21 mouse cellular contexts compared by ENCODE assay signal in the genomic region with DNA sequence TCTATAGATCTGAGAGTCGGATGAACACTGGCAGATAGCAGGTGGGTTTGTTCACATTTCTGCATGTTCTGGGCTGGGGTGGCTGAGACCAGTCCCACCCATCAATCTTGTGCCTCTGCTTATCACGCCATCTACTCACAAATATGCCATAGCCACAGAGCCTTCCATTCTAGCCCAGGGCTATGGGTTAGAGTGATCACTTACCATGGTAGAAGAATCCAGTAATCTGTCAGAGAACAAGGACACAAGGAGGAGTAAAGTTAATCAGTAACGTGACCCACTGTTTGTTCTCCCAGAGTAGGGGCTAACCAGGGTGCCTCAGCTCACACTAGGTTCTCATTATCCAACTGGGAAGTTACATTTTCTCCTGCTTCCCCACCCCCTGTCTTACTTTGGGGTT. TPM values are rescaled to one million over a fixed set of nuclear protein-coding genes. Genes with fewer than 3 reads are reported as not detected.
DNase-seq lines count a peak whose midpoint lies in the region; ATAC-seq and TF ChIP-seq lines count a peak whose summit lies in the region.
"Had no signal": no experiment of that assay in that cellular context is flagged by ENCODE, and none has a peak within 500 bp of the region (broad histone marks: within the 10 kb centered on the region; RNA-seq: fewer than 3 reads in every experiment).

No protein-coding gene starts in this region.

- no peaks in the 10 kb centered on the region for H3K27me3 ChIP-seq in intestine, embryonic 16.5 days (replicated peaks; ENCODE audit: control insufficient read depth, insufficient read depth, low read length)
- no peaks in the 10 kb centered on the region for H3K27me3 ChIP-seq in kidney, embryonic 15.5 days
- no peaks in the 10 kb centered on the region for H3K27me3 ChIP-seq in liver, embryonic 14.5 days (ENCODE audit: control insufficient read depth, insufficient read depth, low read length)
- H3K27me3 ChIP-seq: forebrain, embryonic 12.5 days; neural tube, embryonic 15.5 days had no signal

- H3K4me1 ChIP-seq in intestine, embryonic 16.5 days (ENCODE audit: control insufficient read depth, insufficient read depth, low read length) = peaks cover 9% of the 10 kb centered on the region; the same call in 1 of the 2 replicates
- peaks cover 4% of the 10 kb centered on the region; the same call in 1 of the 2 replicates for H3K4me1 ChIP-seq in kidney, embryonic 15.5 days
- H3K4me1 ChIP-seq in liver, embryonic 14.5 days (replicated peaks; ENCODE audit: control insufficient read depth in 2 of 2, insufficient read depth in 2 of 2, low read length in 1 of 2) = peaks cover 0 to 13% of the 10 kb centered on the region in 2 experiments; a peak in 2 of 4 replicates
- H3K4me1 ChIP-seq: forebrain, embryonic 12.5 days; hindbrain, embryonic 10.5 days; midbrain, embryonic 10.5 days had no signal

- WGBS in intestine, embryonic 16.5 days = 52% methylated on average over 3 of the region's 3 CpGs
- 58% methylated on average over 3 of the region's 3 CpGs for WGBS in kidney, embryonic 15.5 days
- 53% methylated on average over 3 of the region's 3 CpGs for WGBS in liver, embryonic 14.5 days (ENCODE audit: insufficient replicate concordance)

- peak; percentile 72 for DNase-seq in kidney, adult 9 months
- DNase-seq in kidney, adult 18-20 months = no peak
- DNase-seq in liver, embryonic 14.5 days (ENCODE audit: low read depth in 3 of 3, low spot score in 3 of 3) = peak in 1 of 3 experiments; percentile 4
- DNase-seq in frontal cortex, postnatal 10 days (ENCODE audit: low spot score in 2 of 2) = no peak
- no peak for DNase-seq in thymus, postnatal 36 days
- no peak for DNase-seq in heart, postnatal 4 days
- DNase-seq: adrenal gland, adult 2 months; cerebellum, adult 11 months; cerebellum, adult 9-11 months; lung, postnatal 10 days; right cerebral cortex, adult 18-20 months had no signal

- H3K36me3 ChIP-seq in intestine, embryonic 16.5 days (ENCODE audit: control insufficient read depth, insufficient read depth, low read length) = no peaks in the 10 kb centered on the region
- H3K36me3 ChIP-seq in kidney, embryonic 15.5 days = no peaks in the 10 kb centered on the region
- no peaks in the 10 kb centered on the region for H3K36me3 ChIP-seq in liver, embryonic 14.5 days (replicated peaks; ENCODE audit: control insufficient read depth, insufficient read depth, low read depth)
- H3K36me3 ChIP-seq: forebrain, embryonic 12.5 days; hindbrain, embryonic 10.5 days; midbrain, embryonic 10.5 days; neural tube, embryonic 15.5 days had no signal

- no peaks in the 10 kb centered on the region for H3K9me3 ChIP-seq in intestine, embryonic 16.5 days (ENCODE audit: control insufficient read depth, low read length)
- H3K9me3 ChIP-seq in kidney, embryonic 15.5 days (replicated peaks) = no peaks in the 10 kb centered on the region
- no peaks in the 10 kb centered on the region for H3K9me3 ChIP-seq in liver, embryonic 14.5 days (ENCODE audit: control insufficient read depth, low read length)
- H3K9me3 ChIP-seq: forebrain, embryonic 12.5 days; hindbrain, embryonic 10.5 days; midbrain, embryonic 10.5 days; neural tube, embryonic 15.5 days had no signal

- 0 out of 2 replicates have a peak overlapping the region, but pooled peaks have one; percentile 9 for H3K4me2 ChIP-seq in intestine, embryonic 16.5 days (ENCODE audit: low read depth, low read length)
- no peak overlapping the region for H3K4me2 ChIP-seq in kidney, embryonic 15.5 days
- H3K4me2 ChIP-seq in liver, embryonic 14.5 days (ENCODE audit: low read depth) = no peak overlapping the region
- H3K4me2 ChIP-seq: forebrain, embryonic 12.5 days; heart, embryonic 11.5 days; neural tube, embryonic 15.5 days had no signal

- H3K4me3 ChIP-seq in intestine, embryonic 16.5 days (ENCODE audit: low read length) = no peak overlapping the region
- H3K4me3 ChIP-seq in kidney, embryonic 15.5 days (replicated peaks) = no peak overlapping the region
- H3K4me3 ChIP-seq in liver, embryonic 14.5 days (ENCODE audit: insufficient read depth in 1 of 2, low read depth in 2 of 2, low read length in 2 of 2) = no peak overlapping the region
- H3K4me3 ChIP-seq: forebrain, embryonic 12.5 days; hindbrain, embryonic 10.5 days; left cerebral cortex, adult 2 months; midbrain, embryonic 10.5 days; neural tube, embryonic 15.5 days had no signal

- no peak overlapping the region for H3K9ac ChIP-seq in intestine, embryonic 16.5 days (ENCODE audit: low read depth, low read length)
- no peak overlapping the region for H3K9ac ChIP-seq in kidney, embryonic 15.5 days
- H3K9ac ChIP-seq in liver, embryonic 14.5 days (replicated peaks) = no peak overlapping the region
- H3K9ac ChIP-seq: forebrain, embryonic 12.5 days; neural tube, embryonic 15.5 days had no signal

- TF ChIP-seq CTCF in liver, embryonic 14.5 days (IDR thresholded peaks at IDR 0.05; ENCODE audit: low read depth) = no peak

- peak; percentile 94 for ATAC-seq in intestine, embryonic 16.5 days
- peak; percentile 80 for ATAC-seq in kidney, embryonic 15.5 days (replicated peaks; ENCODE audit: low FRiP score)
- peak; percentile 26; the same call in 1 of the 2 replicates for ATAC-seq in liver, embryonic 14.5 days (ENCODE audit: insufficient read depth)
- ATAC-seq: hindbrain, embryonic 16.5 days had no signal

- H3K27ac ChIP-seq in intestine, embryonic 16.5 days (ENCODE audit: low read length) = no peak overlapping the region; the same call in 1 of the 2 replicates
- 0 out of 2 replicates have a peak overlapping the region, but pooled peaks have one; percentile 14 for H3K27ac ChIP-seq in kidney, embryonic 15.5 days
- no peak overlapping the region for H3K27ac ChIP-seq in liver, embryonic 14.5 days
- H3K27ac ChIP-seq: forebrain, embryonic 12.5 days; hindbrain, embryonic 10.5 days; left cerebral cortex, adult 2 months; midbrain, embryonic 10.5 days; neural tube, embryonic 15.5 days had no signal

- no peak for TF ChIP-seq EP300 in liver, embryonic 14.5 days (IDR thresholded peaks at IDR 0.05; ENCODE audit: low read depth)

RNA-seq across cellular contexts. Expression of a gene that starts 52.1 kb away (rescaled TPM):
- polyA plus RNA-seq in intestine, embryonic 16.5 days (2015; fragmentation: Nextera tagmentation; extraction: Ambion mirVana) = 8.3 and 9.0 TPM in 2 replicates
- polyA plus RNA-seq in kidney, embryonic 15.5 days (2015; fragmentation: Nextera tagmentation; extraction: Ambion mirVana) = 16.3 and 17.1 TPM in 2 replicates
- polyA plus RNA-seq in liver, embryonic 14.5 days (2012; rRNA removed) = 1.4 and 1.5 TPM in 2 replicates
- polyA plus RNA-seq in liver, embryonic 14.5 days (2014; fragmentation: Nextera tagmentation; extraction: Ambion mirVana) = 1.8 and 2.2 TPM in 2 replicates
- 100 to 1,000 TPM; 160 to 168 TPM for total RNA-seq in heart, postnatal 4 days (2021)
- total RNA-seq: MEL had no signal

Comparison
In these comparisons a context has a peak if more than half of its experiments do, and no peak if none do; other contexts are left out.
1. ATAC-seq: peak in every context shown above with its lines; median percentile 94 in intestine, embryonic 16.5 days; 80 in kidney, embryonic 15.5 days; 26 in liver, embryonic 14.5 days.